Mouse (Mus musculus) frontal cortex, postnatal 36 days (tissue): Measurements from ENCODE around the gene AW549877.

Source experiments
- DNase-seq, 2 experiments: peaks; one replicate each; pipeline ENCODE4 v3.0.0; 2022; ENCODE audit warnings: low spot score in 2 of 2

AW549877 gene

DNA sequence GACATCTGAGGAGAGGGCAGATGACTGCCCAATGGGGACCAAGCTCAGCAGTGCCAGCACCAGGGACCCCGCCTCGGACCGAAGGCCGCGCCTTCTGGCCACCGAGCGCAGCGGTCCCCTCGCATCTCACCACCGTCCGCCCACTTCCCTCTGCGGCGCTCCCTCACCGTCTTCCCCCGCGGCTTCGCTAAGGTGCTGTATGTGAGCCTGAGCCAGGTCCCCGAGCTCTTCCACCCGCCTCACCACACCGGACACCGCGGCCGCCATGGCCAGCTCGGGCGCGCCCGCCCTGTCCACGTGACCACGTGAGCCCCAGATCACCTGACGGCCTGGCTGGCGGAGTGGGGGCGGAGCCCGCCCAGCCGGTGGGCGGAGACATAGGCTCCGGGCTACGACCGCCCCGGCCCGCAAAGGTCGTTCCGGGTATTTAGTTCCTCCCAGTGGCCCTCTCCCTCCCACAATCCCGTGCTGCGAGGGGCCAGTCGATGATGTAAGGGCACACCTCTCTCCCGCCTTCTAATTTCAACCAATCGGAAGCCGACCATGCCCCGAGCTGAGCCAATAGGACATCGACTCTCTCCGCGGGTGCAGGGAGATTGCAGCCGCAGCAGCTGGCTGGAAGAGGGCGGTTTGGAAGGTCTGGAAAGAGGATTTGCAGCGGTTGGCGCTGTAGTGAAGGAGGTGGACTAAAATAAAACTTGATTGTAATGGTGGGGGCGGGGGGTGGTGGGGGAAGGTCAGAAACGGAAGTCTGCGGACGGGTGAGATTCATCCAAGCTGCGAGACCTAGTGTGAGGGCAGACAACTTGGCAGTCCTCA lies at the start of gene AW549877:
Gene AW549877, minus strand, starts transcription at position 297 of the 819 bp plus-strand sequence.
- peak; percentile 96 to 98 for DNase-seq

DNA sequence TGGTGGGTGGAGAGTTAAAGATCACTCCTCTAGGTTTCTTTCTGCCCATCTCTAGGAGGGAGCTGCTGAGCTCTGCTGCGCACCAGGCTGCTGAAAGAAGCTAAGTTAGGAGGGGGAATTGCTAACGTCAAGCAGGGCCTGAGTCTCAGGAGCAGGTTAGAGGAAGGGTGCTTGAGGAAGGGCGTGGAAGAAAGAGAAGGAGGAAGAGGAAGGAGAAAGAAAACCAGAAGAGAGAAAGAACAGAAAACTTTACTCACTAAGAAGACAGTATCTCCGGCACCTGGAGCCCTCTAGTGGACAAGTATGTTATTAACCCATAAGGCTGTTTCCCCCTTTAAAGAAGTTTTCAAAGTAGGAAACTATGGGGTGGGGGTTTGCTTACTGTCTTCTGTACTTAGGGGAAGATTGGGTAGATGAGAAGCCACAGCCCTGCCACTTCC lies 47.5 kb upstream of the AW549877 start:
- DNase-seq, result no peak

DNA sequence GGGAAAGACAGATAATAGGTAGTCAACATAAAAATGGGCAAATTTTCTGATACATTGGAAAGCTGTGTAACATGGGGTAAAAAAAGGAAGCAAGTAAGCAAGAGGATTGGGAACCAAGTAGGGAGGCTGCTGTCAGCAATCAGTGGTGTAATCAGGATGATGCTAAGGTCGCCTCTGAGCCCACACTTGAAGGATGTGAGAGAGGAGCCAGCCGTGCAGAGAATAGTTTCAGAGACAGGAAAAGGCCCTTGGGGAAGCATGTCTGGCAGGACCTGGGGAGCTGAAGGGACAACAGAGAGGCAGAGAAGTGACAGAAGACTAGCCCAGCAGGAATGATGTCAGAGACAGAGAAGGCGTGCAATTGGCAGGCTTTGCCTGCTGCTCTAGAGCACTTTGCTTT lies 46.9 kb upstream of the AW549877 start:
- no peak for DNase-seq

DNA sequence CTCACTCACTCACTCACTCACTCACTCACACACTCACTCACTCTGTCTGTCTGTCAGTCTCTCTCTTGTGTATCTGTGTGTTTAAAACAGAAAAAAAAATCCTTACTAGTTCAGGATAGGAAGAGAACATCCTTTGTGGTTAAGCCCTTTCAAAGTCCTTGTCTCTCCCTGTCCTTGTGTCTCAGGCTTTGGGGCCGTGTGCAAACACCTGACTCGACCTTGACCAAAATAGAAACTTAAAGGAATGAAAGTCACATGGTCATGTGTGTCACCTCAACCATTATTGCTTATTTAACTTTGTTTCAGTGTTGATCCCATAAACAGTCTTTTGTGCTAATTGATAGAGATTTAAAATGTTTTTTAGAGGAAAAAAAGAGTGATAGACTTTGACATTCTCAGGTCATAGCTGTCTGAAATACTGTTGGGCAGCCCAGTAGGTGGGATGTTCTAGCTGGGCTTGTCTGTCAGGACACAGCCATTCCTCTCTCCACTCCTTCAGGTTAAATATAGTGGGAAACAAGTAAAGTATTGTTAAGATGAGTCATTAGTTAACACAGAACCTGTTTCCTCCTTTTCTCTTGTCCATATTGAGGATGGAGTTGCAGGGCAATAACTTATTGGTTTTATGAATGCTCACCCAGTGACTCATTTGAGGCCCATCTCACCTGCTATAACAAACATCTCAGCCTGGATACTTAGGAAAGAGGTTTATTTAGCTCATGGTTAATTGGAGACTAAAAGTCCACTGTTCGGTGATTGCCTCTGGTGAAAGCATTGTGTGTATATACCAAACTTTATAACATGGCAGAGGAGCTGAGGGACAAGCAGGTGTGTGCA lies 37.8 kb upstream of the AW549877 start:
- no peak for DNase-seq

DNA sequence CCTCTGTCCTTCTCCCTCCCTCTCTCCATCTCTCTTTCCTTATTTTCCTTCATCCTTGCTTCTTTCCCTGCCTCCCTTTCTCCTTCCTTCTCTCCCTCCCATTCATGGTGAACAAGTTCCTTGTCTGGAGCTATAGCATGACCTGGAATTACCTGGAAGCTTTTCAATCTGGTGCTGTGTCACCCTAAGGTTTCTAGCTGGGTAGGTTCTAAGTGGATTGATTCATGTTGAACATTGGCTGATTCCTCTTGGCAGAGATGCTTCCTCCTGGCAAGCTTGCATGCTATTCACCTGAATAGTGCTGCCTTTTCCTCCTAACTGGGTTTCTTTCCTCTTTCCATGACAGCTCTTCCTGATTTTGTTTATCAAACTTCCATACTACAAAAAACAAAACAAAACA lies 33.4 kb upstream of the AW549877 start:
- DNase-seq, result no peak

DNA sequence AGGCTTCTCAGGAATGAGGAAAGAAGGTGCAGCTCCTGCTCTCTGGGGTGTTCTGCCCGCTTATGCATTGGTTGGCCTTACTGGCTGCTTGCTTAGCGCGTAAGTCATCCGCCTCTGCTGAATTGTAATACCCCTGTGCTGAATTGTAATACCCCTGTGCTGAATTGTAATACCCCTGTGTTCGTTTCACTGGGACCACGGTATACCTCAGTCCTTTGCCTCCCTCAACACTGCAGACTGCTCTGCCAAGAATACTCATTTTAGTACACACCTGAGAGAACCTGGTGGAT lies 32.8 kb upstream of the AW549877 start:
- no peak for DNase-seq

DNA sequence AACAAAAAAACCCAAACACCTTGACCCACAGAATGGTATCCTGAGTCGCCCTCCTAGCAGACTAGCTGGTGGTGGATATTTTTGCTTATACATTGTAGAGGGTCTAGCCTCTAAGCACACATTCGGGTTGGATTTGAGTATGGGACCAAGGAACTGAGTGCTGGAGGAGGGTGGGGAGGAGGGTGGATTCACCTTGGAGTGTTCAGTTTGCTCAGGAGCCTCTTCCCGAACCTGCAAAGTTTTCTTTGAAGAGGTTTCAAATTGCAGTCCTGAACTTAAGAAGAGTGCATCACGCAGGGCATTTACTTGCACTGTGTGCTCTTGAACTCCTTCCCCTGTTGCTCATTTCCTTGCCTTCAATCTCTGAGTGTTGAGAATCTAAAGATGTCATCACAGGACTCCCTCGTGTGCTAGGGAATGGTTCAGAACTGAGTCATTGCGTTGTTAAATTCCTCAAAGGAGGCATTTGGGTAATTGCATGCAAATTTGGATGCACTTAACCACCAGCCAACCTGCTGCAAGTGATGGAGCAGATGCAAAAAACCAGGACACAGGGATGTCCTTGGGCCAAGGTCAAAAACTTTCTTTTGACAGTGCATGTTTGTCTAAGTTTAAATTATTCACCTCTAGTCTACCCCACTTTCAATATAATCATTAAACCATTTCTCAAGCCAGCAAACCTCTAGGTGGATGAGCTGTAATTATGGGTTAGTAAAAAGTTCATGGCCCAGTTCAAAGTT lies 32.3 kb upstream of the AW549877 start:
- DNase-seq, result peak in 1 of 2 experiments; percentile 16

DNA sequence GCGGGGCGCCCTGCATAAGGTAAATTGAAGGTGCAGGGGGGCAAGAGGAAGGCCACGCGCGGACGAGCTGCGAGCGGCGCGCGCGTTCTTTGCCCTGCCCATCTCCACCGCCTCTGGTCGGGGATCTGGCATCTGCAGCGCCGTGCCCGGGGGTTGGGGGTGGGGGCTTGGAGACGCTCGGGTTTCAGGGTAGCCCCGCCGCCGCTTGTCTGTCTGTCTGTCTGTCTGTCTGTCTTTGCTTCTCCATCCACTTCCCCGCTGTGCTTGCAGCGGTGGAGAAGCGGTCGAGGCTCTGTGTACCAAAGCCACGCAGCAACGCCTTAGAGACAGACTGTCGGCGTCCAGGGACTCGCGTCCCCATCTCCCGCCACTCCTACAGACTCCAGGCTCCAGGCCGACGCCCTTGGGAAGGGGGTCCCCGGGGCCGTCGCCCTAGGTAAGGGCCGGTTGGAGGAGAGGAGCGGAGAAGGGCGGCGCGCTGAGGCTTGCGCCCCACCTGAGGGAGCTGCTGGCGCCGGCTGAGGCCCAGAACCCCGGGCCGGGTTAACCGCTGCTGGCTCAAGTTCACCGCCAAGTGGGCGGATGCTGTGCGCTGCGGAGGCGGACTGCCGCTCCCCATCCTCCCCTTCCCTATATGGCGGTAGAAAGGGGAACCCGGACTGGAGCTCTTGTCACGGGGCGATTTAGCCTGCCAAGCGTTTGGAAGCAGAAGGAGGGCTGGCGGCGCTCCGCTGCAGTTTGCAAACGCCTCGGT lies 31.5 kb upstream of the AW549877 start:
- DNase-seq, result peak; percentile 86 to 87

DNA sequence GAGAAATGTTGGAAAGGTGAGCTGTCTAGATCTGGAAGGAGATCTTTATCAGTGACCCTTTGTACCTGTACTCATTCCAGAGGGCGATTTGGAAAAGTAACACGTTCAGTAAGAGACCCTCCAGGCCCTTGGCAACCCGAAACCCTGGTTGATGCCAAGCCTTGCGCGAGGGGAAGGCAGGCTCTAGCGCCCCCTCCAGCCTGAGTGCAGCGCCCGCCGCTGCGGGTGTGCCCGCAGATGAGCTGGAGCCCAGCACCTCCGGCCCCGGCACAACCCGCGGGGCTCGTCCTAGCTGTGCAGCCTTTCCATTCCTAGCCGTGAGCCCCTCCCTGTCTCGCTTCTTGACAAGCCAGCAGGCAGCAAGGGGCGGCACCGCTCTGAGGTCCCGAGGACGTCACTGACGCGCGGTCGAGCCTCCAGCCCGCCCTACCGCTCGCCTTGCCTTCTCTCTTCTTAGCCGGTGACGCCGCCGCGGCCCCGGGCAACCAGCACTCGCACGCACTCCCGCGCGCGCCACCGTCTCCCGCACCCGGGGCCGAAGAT lies 30.8 kb upstream of the AW549877 start, which contains the start of gene Oxct1:
Gene Oxct1, plus strand, starts transcription at position 153 of the 543 bp plus-strand sequence.
- DNase-seq, result peak; percentile 94 to 96

DNA sequence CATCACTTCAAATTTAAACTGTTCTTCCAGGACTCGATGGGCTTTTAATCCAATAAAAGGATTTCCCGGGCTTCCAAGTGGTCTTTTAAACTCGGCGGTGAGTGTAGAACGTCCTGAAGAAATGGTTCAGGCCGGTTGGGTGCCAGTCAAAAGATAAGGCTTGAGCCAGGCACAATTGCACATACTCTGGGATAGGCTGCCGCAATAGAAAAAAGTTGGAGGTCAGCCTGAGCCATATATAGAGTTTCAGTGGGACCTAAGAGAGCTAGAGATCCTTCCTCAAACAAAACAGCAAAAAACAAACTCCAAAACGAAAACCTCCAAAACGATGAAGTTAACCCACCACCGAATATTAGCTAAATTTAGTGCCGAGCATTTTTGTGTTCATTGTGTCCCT lies 30.0 kb upstream of the AW549877 start:
- DNase-seq, result no peak

DNA sequence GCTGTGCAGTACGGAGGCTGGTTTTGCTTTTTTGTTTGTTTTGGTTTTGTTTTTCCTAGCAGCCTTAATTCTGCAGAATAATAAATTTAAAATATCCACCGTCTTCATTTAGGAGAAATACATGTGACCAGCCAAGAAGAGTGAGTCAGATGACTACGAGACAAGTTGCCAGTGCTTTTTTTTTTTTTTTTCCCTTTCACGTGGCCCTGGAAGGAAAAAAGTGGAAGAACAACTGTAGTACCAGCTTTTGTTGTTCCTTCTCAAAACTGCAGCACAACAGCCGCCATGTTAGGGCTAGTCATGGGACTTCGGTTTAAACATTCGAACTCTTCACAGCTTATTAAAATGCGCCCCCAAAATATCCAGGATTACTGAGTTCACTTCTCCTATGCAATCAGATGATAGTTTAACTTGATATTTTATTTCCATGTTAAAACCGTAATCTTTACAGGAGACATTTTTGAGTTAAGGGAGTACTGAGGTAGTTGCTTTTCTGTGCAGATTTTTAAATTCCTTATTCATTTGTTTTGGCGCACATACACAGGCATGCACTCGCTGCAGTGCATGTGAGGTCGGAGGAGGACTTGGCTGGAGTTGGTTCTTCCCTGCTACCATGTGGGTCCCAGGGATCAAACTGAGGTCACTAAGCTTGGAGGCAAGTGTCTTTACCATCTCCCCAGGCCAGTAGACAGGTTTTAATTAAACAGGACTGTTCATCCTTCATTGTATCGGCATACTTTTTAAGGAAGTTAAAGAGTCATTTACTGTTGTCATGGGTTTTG lies 29.4 kb upstream of the AW549877 start:
- DNase-seq, result no peak

DNA sequence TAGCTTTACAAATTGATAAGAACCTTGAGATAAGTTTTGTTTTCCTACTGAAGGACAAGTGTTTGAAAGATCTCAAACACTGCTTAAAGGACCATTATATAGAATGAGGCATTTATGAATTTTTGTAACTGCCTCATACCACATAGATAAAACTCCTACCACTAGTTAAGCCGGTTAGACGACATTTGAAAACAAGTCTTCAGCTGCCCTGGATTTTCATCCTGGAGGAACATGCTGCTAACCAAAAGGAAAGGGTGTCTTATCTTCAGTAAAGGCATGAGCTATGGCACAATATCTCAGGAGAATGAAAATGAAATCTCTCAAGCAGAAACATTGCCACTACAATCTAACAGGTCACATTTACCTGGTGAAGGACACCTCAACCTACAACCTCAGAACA lies 28.2 kb upstream of the AW549877 start:
- no peak for DNase-seq

DNA sequence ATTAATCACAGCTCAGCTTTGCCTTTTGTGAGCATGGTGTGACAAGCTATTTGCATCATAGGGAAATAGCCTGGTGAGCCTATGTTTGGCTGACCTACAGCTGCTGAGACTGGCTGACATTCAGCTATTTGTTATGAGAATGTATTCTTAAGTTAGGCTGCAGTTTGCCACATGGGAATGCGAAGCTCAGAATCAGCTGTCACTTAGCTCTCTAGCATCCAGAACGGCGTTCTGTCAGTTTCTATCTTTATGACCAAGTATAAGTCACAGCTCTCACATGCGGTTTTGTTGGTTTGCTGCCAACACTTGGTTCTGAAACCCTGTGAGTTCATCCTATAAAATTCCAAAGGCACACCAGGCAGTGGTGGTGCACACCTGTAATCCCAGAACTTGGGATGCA lies 25.2 kb upstream of the AW549877 start:
- DNase-seq, result no peak

DNA sequence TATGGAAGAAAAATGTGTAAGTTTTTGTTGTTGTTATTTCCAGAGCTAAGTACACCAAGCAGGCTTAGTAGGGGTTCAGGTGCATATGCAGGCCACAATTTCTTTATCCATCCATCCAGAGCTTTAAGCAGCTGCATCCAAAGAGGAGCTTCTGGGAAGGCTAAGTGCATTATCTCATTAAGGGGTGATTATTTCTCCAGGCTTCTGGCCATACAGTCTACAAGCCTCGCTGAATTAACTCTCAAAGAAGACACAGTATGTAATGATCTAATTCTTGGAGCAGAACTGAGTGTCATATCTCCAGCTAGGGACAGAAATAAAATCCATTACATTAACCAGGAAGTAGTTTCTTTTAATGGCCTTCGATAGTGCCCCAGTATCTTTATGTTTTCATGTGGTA lies 18.3 kb upstream of the AW549877 start:
- DNase-seq, result no peak

DNA sequence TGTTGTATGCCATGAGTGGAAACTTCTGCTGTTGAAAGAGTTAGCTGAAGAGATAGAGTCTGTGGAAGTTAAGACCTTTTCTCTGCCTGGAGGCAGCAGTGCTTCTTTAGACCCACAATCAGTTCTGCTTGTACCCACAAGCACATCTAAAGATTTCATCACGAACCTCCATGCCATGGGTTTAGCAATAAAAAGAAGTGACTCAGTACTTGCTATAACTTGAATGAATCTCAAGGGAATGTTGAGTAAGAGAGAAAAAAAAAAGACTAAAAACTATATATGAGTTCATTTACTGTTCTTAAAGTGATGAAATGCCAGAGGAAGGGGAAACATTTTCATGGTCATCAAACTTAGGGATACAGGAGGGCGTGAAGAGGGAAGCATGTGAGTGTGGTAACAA lies 5.0 kb upstream of the AW549877 start:
- no peak for DNase-seq

DNA sequence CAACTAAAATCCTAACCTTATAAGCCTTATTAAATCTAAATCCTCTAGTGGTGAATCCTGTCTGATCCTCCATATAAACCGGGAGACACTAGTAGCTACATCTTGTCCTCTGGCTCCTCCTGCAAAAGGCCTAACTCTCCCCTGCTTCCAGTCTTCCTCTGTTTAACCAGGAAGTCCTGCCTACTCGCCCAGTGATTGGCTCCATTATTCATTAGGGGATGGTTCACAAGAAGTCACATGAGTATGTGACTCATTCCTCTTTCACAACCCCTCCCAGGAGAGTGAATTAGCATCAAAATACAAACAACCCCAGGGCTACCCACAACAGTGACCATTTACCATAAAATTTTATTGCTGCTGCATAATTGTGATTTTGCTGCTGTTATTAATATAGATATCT lies 3.6 kb upstream of the AW549877 start:
- no peak for DNase-seq

DNA sequence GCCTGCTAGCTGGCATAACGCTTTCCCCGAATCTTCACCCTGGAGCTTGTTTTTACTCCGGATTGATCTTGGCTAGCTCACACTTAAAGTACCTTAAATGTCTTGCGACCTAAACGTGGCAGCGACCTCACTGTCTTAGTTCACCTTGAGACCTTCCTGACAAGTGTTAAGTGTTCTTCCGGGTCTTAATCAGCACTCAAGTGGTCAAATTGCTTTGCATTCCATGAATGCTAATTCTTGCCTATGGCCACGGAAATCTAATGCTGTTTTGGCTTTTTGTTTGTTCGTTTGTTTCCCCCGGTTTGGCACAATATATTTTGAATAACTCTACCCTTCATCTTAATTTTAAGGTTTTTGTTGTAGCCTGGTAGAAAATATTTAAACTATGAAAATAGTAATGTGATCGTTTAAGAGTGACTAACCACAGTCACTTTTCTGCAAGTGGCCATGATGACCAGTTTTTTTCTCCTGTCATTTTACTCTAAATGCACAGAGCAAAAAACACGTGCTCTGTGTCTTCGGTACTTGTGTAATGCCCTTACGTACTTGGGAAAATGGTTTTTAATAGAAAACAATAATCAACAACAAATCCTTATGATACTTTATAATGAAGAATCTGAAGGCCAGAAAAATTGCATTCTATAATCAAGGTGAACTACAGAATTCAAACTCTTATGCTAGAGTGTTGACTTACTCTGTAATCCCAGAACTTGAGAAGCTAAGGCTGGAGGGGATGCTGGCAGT lies 895 bp upstream of the AW549877 start:
- no peak for DNase-seq

DNA sequence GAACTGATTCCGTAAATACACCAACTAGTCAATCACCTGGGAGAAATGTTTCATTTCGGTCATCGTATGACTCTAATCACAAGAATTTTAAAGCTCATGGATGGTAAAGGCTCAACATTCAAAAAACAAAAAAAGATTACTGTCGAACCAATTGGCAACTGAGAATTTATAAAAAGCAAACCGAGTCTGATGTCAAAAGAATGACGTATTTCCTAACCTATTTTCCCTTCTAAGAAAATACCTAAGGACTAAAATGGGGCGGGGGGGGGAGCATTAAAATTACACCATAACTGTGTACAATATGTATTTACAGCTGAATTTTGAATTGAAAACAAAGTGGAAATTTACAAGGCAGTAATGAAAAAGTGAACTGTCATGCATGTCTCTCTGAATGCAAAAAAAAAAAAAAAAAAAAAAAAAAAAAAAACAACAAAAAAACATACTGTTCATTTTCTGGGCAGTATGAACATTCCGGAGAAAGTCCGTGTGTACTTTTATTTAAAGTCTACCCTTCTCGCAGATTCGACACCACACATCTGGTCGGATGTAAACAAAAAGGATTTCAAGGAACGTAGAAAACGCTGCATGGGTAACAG lies 594 bp downstream of the AW549877 start:
- no peak for DNase-seq

DNA sequence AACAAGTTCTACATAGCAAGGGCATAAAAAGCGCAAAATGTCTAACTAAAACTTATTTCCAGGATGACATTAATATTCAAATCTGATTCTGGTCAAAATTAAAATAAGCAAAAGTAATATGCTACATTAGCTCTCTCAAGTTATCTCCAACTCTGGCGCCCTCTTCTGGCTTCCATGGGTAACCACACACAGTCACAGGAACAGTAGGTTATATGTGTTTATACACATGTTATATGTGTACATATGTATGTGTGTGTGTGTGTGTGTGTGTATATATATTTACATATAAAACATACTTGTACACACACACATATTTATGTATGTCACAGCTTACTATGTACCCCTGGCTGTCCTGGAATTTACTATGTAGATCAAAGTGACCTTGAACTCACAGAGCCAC lies 7.6 kb downstream of the AW549877 start:
- DNase-seq, result no peak
